Mouse (Mus musculus) right cerebral cortex, adult 18-20 months (tissue): ENCODE results near the gene Kcnd3.
A peak's percentile ranks its signal among the peaks of the same experiment; 100 is the strongest.

Source experiments
- DNase-seq: peaks from one replicate; pipeline ENCODE4 v3.0.0; 2022; ENCODE audit warnings: mixed read lengths

The Kcnd3 gene

GRCm38 (mm10) chr3:105704031-105705008, 252.2 kb downstream of the Kcnd3 start, which contains the start of gene Inka2:
Gene Inka2 (plus strand): TSS chr3:105704599.
- DNase-seq, result peak; percentile 91

GRCm38 (mm10) chr3:105705061-105705549, 253.0 kb downstream of the Kcnd3 start:
- peak; percentile 92 for DNase-seq

- DNase-seq, result peak; percentile 55
Observed at GRCm38 (mm10) chr3:105705561-105705960, 253.4 kb downstream of the Kcnd3 start.

GRCm38 (mm10) chr3:105706366-105707020, 254.4 kb downstream of the Kcnd3 start:
- peak; percentile 87 for DNase-seq

- no peak for DNase-seq
Observed at GRCm38 (mm10) chr3:105707590-105707989, 255.5 kb downstream of the Kcnd3 start.

- peak; percentile 38 for DNase-seq
Observed at GRCm38 (mm10) chr3:105710246-105710645, 258.1 kb downstream of the Kcnd3 start.

GRCm38 (mm10) chr3:105711741-105712140, 259.6 kb downstream of the Kcnd3 start:
- no peak for DNase-seq

- no peak for DNase-seq
Observed at GRCm38 (mm10) chr3:105712827-105713226, 260.7 kb downstream of the Kcnd3 start.

GRCm38 (mm10) chr3:105714091-105714819, 262.1 kb downstream of the Kcnd3 start:
- no peak for DNase-seq

GRCm38 (mm10) chr3:105714820-105715167, 262.7 kb downstream of the Kcnd3 start:
- no peak for DNase-seq

GRCm38 (mm10) chr3:105716353-105717000, 264.3 kb downstream of the Kcnd3 start:
- peak; percentile 78 for DNase-seq

GRCm38 (mm10) chr3:105717856-105718555, 265.9 kb downstream of the Kcnd3 start:
- DNase-seq, result no peak

- DNase-seq, result no peak
Observed at GRCm38 (mm10) chr3:105718746-105719145, 266.6 kb downstream of the Kcnd3 start.

GRCm38 (mm10) chr3:105719979-105720378, 267.8 kb downstream of the Kcnd3 start:
- DNase-seq, result no peak

- DNase-seq, result no peak
Observed at GRCm38 (mm10) chr3:105720514-105720913, 268.4 kb downstream of the Kcnd3 start.

GRCm38 (mm10) chr3:105721681-105722201, 269.6 kb downstream of the Kcnd3 start:
- DNase-seq, result no peak

- no peak for DNase-seq
Observed at GRCm38 (mm10) chr3:105722510-105722909, 270.4 kb downstream of the Kcnd3 start.
